Mouse (Mus musculus): ENCODE results near the gene Hspg2. TPM values are rescaled to one million over a fixed set of nuclear protein-coding genes. Genes with fewer than 3 reads are reported as not detected.

The Hspg2 gene
- polyA plus RNA-seq, 1 experiment, result 16.9 TPM

GRCm38 (mm10) chr4:137495501-137496100 lies 27.0 kb downstream of the Hspg2 start:
- no peak for DNase-seq (ENCODE audit: low read depth)
- no peak for TF ChIP-seq CTCF (IDR thresholded peaks at IDR 0.05; ENCODE audit: borderline replicate concordance, extremely low read depth, insufficient read depth, insufficient read length)
- no peak for TF ChIP-seq POLR2A (IDR thresholded peaks at IDR 0.05; ENCODE audit: borderline replicate concordance, extremely low read depth, insufficient read depth, insufficient read length, poor library complexity, severe bottlenecking)

GRCm38 (mm10) chr4:137497367-137497766 lies 28.8 kb downstream of the Hspg2 start:
- TF ChIP-seq CTCF (IDR thresholded peaks at IDR 0.05; ENCODE audit: borderline replicate concordance, extremely low read depth, insufficient read depth, insufficient read length) (no peak), POLR2A (IDR thresholded peaks at IDR 0.05; ENCODE audit: borderline replicate concordance, extremely low read depth, insufficient read depth, insufficient read length, poor library complexity, severe bottlenecking) (no peak)
- no peak for DNase-seq (ENCODE audit: low read depth)

GRCm38 (mm10) chr4:137497892-137498722 lies 29.5 kb downstream of the Hspg2 start:
- DNase-seq (ENCODE audit: low read depth), result no peak
- no peak for TF ChIP-seq CTCF (IDR thresholded peaks at IDR 0.05; ENCODE audit: borderline replicate concordance, extremely low read depth, insufficient read depth, insufficient read length)

- no peak for TF ChIP-seq POLR2A (IDR thresholded peaks at IDR 0.05; ENCODE audit: borderline replicate concordance, extremely low read depth, insufficient read depth, insufficient read length, poor library complexity, severe bottlenecking)
- no peak for TF ChIP-seq CTCF (IDR thresholded peaks at IDR 0.05; ENCODE audit: borderline replicate concordance, extremely low read depth, insufficient read depth, insufficient read length)
- DNase-seq (ENCODE audit: low read depth), result no peak
These were observed 30.5 kb downstream of the Hspg2 start for GRCm38 (mm10) chr4:137498882-137499583.

- DNase-seq (ENCODE audit: low read depth), result no peak
- TF ChIP-seq POLR2A (IDR thresholded peaks at IDR 0.05; ENCODE audit: borderline replicate concordance, extremely low read depth, insufficient read depth, insufficient read length, poor library complexity, severe bottlenecking), result no peak
- no peak for TF ChIP-seq CTCF (IDR thresholded peaks at IDR 0.05; ENCODE audit: borderline replicate concordance, extremely low read depth, insufficient read depth, insufficient read length)
These were observed 31.6 kb downstream of the Hspg2 start for GRCm38 (mm10) chr4:137500149-137500548.

- TF ChIP-seq CTCF (IDR thresholded peaks at IDR 0.05; ENCODE audit: borderline replicate concordance, extremely low read depth, insufficient read depth, insufficient read length) (no peak), POLR2A (IDR thresholded peaks at IDR 0.05; ENCODE audit: borderline replicate concordance, extremely low read depth, insufficient read depth, insufficient read length, poor library complexity, severe bottlenecking) (no peak)
- DNase-seq (ENCODE audit: low read depth), result no peak
These were observed 32.4 kb downstream of the Hspg2 start for GRCm38 (mm10) chr4:137500953-137501352.

GRCm38 (mm10) chr4:137502183-137502582 lies 33.6 kb downstream of the Hspg2 start:
- no peak for DNase-seq (ENCODE audit: low read depth)
- TF ChIP-seq POLR2A (IDR thresholded peaks at IDR 0.05; ENCODE audit: borderline replicate concordance, extremely low read depth, insufficient read depth, insufficient read length, poor library complexity, severe bottlenecking) (no peak), CTCF (IDR thresholded peaks at IDR 0.05; ENCODE audit: borderline replicate concordance, extremely low read depth, insufficient read depth, insufficient read length) (no peak)

GRCm38 (mm10) chr4:137502801-137503200 lies 34.2 kb downstream of the Hspg2 start:
- no peak for TF ChIP-seq CTCF (IDR thresholded peaks at IDR 0.05; ENCODE audit: borderline replicate concordance, extremely low read depth, insufficient read depth, insufficient read length)

GRCm38 (mm10) chr4:137503509-137503971 lies 35.0 kb downstream of the Hspg2 start:
- DNase-seq (ENCODE audit: low read depth), result no peak
- TF ChIP-seq POLR2A (IDR thresholded peaks at IDR 0.05; ENCODE audit: borderline replicate concordance, extremely low read depth, insufficient read depth, insufficient read length, poor library complexity, severe bottlenecking) (no peak), CTCF (IDR thresholded peaks at IDR 0.05; ENCODE audit: borderline replicate concordance, extremely low read depth, insufficient read depth, insufficient read length) (no peak)

More at GRCm38 (mm10) chr4:137502801-137503200, 34.2 kb downstream of the Hspg2 start:
- DNase-seq (ENCODE audit: low read depth), result no peak

GRCm38 (mm10) chr4:137506629-137507028 lies 38.1 kb downstream of the Hspg2 start:
- TF ChIP-seq POLR2A (IDR thresholded peaks at IDR 0.05; ENCODE audit: borderline replicate concordance, extremely low read depth, insufficient read depth, insufficient read length, poor library complexity, severe bottlenecking), result no peak
- no peak for TF ChIP-seq CTCF (IDR thresholded peaks at IDR 0.05; ENCODE audit: borderline replicate concordance, extremely low read depth, insufficient read depth, insufficient read length)
- DNase-seq (ENCODE audit: low read depth), result no peak

- TF ChIP-seq POLR2A (IDR thresholded peaks at IDR 0.05; ENCODE audit: borderline replicate concordance, extremely low read depth, insufficient read depth, insufficient read length, poor library complexity, severe bottlenecking) (no peak), CTCF (IDR thresholded peaks at IDR 0.05; ENCODE audit: borderline replicate concordance, extremely low read depth, insufficient read depth, insufficient read length) (no peak)
- DNase-seq (ENCODE audit: low read depth), result no peak
These were observed 41.0 kb downstream of the Hspg2 start for GRCm38 (mm10) chr4:137509528-137509927.
